In the genomic region with DNA sequence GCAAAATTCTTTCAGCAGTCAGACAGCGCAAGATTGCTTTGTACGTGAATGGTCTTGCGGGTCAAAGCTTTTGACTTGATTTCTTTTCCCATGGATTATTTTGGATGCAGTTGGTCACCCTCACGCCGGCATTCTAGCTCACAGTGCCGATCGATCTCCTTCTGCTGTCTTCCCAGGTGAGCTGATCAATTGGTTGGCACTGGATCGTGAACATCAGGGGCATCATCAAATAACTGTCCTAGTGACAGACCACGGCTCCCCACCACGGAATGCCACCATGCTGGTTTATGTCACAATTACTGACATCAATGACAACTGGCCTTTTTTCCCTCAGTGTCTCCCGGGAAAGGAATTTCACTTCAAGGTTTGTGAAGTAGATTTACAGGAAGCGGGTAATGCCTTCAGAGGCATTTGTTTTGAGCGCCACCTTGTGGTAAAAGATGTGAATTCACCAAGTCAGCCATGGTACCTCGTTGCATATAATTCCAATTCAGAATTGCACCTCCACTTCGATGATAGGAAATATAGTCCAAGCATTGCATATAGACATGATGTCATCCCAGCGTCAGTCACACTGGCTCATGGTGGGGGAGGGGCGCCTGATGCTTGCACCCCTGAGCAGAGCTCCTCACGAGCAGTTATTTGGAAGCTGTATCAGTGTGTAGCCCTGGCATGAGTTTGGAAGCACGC, we compare ENCODE assay signal across 8 mouse cellular contexts.
DNase-seq lines count a peak whose midpoint lies in the region; ATAC-seq lines count a peak whose summit lies in the region.
"Had no signal": no experiment of that assay in that cellular context is flagged by ENCODE, and none has a peak within 500 bp of the region (broad histone marks: within the 10 kb centered on the region; RNA-seq: fewer than 3 reads in every experiment).

No protein-coding gene starts in this region.

- no peaks in the 10 kb centered on the region for H3K27me3 ChIP-seq in hindbrain, embryonic 16.5 days (replicated peaks; ENCODE audit: control insufficient read depth, insufficient read depth, low read length)

- ATAC-seq in hindbrain, embryonic 16.5 days = peak; percentile 89

- peak overlapping the region; percentile 31 for H3K4me3 ChIP-seq in hindbrain, embryonic 16.5 days (ENCODE audit: low read length)
- H3K4me3 ChIP-seq: myocyte had no signal

- peak overlapping the region; percentile 53 for H3K9ac ChIP-seq in hindbrain, embryonic 16.5 days (ENCODE audit: low read depth, low read length)

- 33% methylated on average over 19 of the region's 19 CpGs for WGBS in hindbrain, embryonic 16.5 days

- peaks cover 4% of the 10 kb centered on the region; the same call in 1 of the 2 replicates for H3K4me1 ChIP-seq in hindbrain, embryonic 16.5 days (ENCODE audit: control insufficient read depth, insufficient read depth, low read depth, low read length)

- DNase-seq in adrenal gland, adult (ENCODE audit: inconsistent age in 2 of 2, low spot score in 1 of 2) = peak; percentile 46 to 90
- peak; percentile 84 to 91 for DNase-seq in cerebellum, postnatal 10 days
- peak; percentile 63 for DNase-seq in gastrocnemius, adult 18-20 months (ENCODE audit: low spot score)
- peak; percentile 41 to 64 for DNase-seq in layer of hippocampus, postnatal 36 days
- peak; percentile 58 to 70 for DNase-seq in lung, postnatal 4 days
- DNase-seq in right cerebral cortex, postnatal 10 days (ENCODE audit: low spot score in 2 of 2) = peak; percentile 79 to 85

- peak overlapping the region; percentile 63 for H3K4me2 ChIP-seq in hindbrain, embryonic 16.5 days (ENCODE audit: low read length)

- no peaks in the 10 kb centered on the region for H3K36me3 ChIP-seq in hindbrain, embryonic 16.5 days (ENCODE audit: control insufficient read depth, insufficient read depth, low read length)

- H3K27ac ChIP-seq in hindbrain, embryonic 16.5 days (ENCODE audit: low read depth, low read length) = no peak overlapping the region

- no peaks in the 10 kb centered on the region for H3K9me3 ChIP-seq in hindbrain, embryonic 16.5 days (ENCODE audit: control insufficient read depth, low read length)
